Mouse (Mus musculus): ENCODE results near the gene Pde11a. TPM values are rescaled to one million over a fixed set of nuclear protein-coding genes. Genes with fewer than 3 reads are reported as not detected.

Pde11a gene
- polyA plus RNA-seq, 1 experiment from 2014 or later, result 0.59 TPM

- peaks cover 30% of the 10 kb centered on the region for H3K4me1 ChIP-seq
- no peaks in the 10 kb centered on the region for H3K9me3 ChIP-seq
- WGBS, result 31% methylated on average over 4 of the region's 4 CpGs
- no peaks in the 10 kb centered on the region for H3K36me3 ChIP-seq
- ATAC-seq (replicated peaks), result peak; percentile 42
- H3K4me2 ChIP-seq (replicated peaks), result no peak overlapping the region
- H3K4me3 ChIP-seq, result no peak overlapping the region
- H3K27me3 ChIP-seq, result no peaks in the 10 kb centered on the region
- H3K9ac ChIP-seq (replicated peaks), result no peak overlapping the region
- peak overlapping the region; percentile 31 for H3K27ac ChIP-seq (replicated peaks)
Observed at GRCm38 (mm10) chr2:76286288-76286740, 52.3 kb downstream of the Pde11a start.

DNA sequence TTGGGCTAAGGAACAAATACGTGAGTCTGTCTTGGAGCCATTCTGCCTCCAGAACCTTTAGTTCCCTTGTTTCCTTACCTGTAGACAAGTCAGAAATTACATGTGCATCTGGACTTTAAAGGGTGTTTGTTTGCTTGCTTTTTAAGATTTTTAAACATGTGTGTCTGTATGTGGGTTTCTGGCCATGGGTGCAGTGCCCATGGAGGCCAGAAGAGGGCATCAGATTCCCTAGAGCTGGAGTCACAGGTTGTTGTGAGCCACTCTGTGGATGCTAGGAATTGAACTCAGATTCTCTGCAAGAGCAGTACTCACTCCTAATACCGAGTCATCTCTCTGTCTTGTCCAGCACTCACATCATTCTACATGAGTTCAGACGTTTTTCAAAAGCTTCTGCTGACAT is 53.4 kb downstream of the Pde11a start:
- Histone ChIP-seq H3K9ac (replicated peaks) (no peak overlapping the region), H3K4me1 (peaks cover 30% of the 10 kb centered on the region), H3K4me3 (no peak overlapping the region), H3K27ac (replicated peaks) (no peak overlapping the region; the same call in 1 of the 2 replicates), H3K36me3 (no peaks in the 10 kb centered on the region), H3K9me3 (no peaks in the 10 kb centered on the region), H3K4me2 (replicated peaks) (no peak overlapping the region), H3K27me3 (no peaks in the 10 kb centered on the region)
- WGBS, result 79% methylated on average over 3 of the region's 3 CpGs
- ATAC-seq (replicated peaks), result no peak

- 49% methylated on average over 6 of the region's 6 CpGs for WGBS
- H3K4me1 ChIP-seq, result peaks cover 30% of the 10 kb centered on the region
- H3K36me3 ChIP-seq, result no peaks in the 10 kb centered on the region
- H3K9ac ChIP-seq (replicated peaks), result no peak overlapping the region
- H3K27me3 ChIP-seq, result no peaks in the 10 kb centered on the region
- ATAC-seq (replicated peaks), result peak; percentile 95
- H3K4me2 ChIP-seq (replicated peaks), result no peak overlapping the region
- no peaks in the 10 kb centered on the region for H3K9me3 ChIP-seq
- peak overlapping the region; percentile 85 for H3K27ac ChIP-seq (replicated peaks)
- no peak overlapping the region for H3K4me3 ChIP-seq
Observed at GRCm38 (mm10) chr2:76283378-76284132, 55.0 kb downstream of the Pde11a start.

GRCm38 (mm10) chr2:76269494-76269893 is 69.1 kb downstream of the Pde11a start:
- H3K27me3 ChIP-seq, result no peaks in the 10 kb centered on the region
- H3K9me3 ChIP-seq, result no peaks in the 10 kb centered on the region
- ATAC-seq (replicated peaks), result no peak
- H3K4me3 ChIP-seq, result no peak overlapping the region
- H3K36me3 ChIP-seq, result no peaks in the 10 kb centered on the region
- no peak overlapping the region for H3K27ac ChIP-seq (replicated peaks)
- H3K4me1 ChIP-seq, result no peaks in the 10 kb centered on the region
- WGBS, result 90% methylated on average over 1 of the region's 1 CpGs
- no peak overlapping the region for H3K4me2 ChIP-seq (replicated peaks)
- no peak overlapping the region for H3K9ac ChIP-seq (replicated peaks)

GRCm38 (mm10) chr2:76267335-76267734 is 71.2 kb downstream of the Pde11a start:
- H3K4me1 ChIP-seq, result no peaks in the 10 kb centered on the region
- H3K9ac ChIP-seq (replicated peaks), result no peak overlapping the region
- no peaks in the 10 kb centered on the region for H3K27me3 ChIP-seq
- WGBS, result 85% methylated on average over 6 of the region's 6 CpGs
- H3K27ac ChIP-seq (replicated peaks), result no peak overlapping the region
- H3K4me2 ChIP-seq (replicated peaks), result no peak overlapping the region
- ATAC-seq (replicated peaks), result no peak
- no peaks in the 10 kb centered on the region for H3K9me3 ChIP-seq
- no peak overlapping the region for H3K4me3 ChIP-seq
- H3K36me3 ChIP-seq, result no peaks in the 10 kb centered on the region

- 70% methylated on average over 10 of the region's 10 CpGs for WGBS
- no peaks in the 10 kb centered on the region for H3K4me1 ChIP-seq
- no peaks in the 10 kb centered on the region for H3K9me3 ChIP-seq
- no peak overlapping the region for H3K4me2 ChIP-seq (replicated peaks)
- H3K4me3 ChIP-seq, result no peak overlapping the region
- no peaks in the 10 kb centered on the region for H3K36me3 ChIP-seq
- ATAC-seq (replicated peaks), result no peak
- no peaks in the 10 kb centered on the region for H3K27me3 ChIP-seq
- H3K9ac ChIP-seq (replicated peaks), result no peak overlapping the region
- H3K27ac ChIP-seq (replicated peaks), result no peak overlapping the region
Observed at GRCm38 (mm10) chr2:76266622-76267021, 72.0 kb downstream of the Pde11a start.

- Histone ChIP-seq H3K4me2 (replicated peaks) (no peak overlapping the region), H3K4me3 (no peak overlapping the region), H3K36me3 (no peaks in the 10 kb centered on the region), H3K27ac (replicated peaks) (no peak overlapping the region), H3K4me1 (no peaks in the 10 kb centered on the region), H3K27me3 (no peaks in the 10 kb centered on the region), H3K9me3 (no peaks in the 10 kb centered on the region), H3K9ac (replicated peaks) (no peak overlapping the region)
- no peak for ATAC-seq (replicated peaks)
- WGBS, result 82% methylated on average over 10 of the region's 10 CpGs
Observed at GRCm38 (mm10) chr2:76264258-76264657, 74.3 kb downstream of the Pde11a start.

DNA sequence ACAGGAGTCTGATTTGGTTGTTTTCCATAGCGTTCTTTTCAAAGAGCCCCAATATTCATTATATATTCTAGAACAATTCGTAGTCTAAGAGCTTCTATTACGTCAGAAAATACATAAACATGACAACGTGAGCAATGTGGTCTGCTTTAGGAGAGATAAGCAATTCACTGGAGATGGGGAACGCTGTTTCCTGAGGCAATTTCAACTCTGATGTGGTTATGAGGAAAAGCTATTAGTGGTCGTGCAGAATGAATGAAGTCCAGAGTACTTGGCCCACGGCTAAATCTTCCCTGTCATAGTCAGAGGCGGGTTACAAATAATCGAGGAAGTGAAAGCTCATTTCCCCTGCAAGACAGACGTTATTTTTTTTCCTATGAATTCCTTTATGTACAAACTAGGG is 75.9 kb downstream of the Pde11a start:
- H3K4me2 ChIP-seq (replicated peaks), result no peak overlapping the region
- H3K4me3 ChIP-seq, result no peak overlapping the region
- no peak for ATAC-seq (replicated peaks)
- no peak overlapping the region for H3K9ac ChIP-seq (replicated peaks)
- no peak overlapping the region for H3K27ac ChIP-seq (replicated peaks)
- no peaks in the 10 kb centered on the region for H3K9me3 ChIP-seq
- no peaks in the 10 kb centered on the region for H3K4me1 ChIP-seq
- no peaks in the 10 kb centered on the region for H3K36me3 ChIP-seq
- WGBS, result 87% methylated on average over 10 of the region's 10 CpGs
- H3K27me3 ChIP-seq, result no peaks in the 10 kb centered on the region

GRCm38 (mm10) chr2:76254833-76255232 is 83.7 kb downstream of the Pde11a start:
- Histone ChIP-seq H3K4me3 (no peak overlapping the region), H3K9ac (replicated peaks) (no peak overlapping the region), H3K27ac (replicated peaks) (no peak overlapping the region), H3K9me3 (no peaks in the 10 kb centered on the region), H3K4me1 (no peaks in the 10 kb centered on the region), H3K36me3 (no peaks in the 10 kb centered on the region), H3K27me3 (no peaks in the 10 kb centered on the region), H3K4me2 (replicated peaks) (no peak overlapping the region)
- ATAC-seq (replicated peaks), result 0 out of 2 replicates have a peak, but pooled peaks have one; percentile 32
- whole genome bisulfite sequencing, result 35% methylated on average over 6 of the region's 6 CpGs

GRCm38 (mm10) chr2:76251379-76251778 is 87.2 kb downstream of the Pde11a start:
- ATAC-seq (replicated peaks), result no peak
- WGBS, result 94% methylated on average over 10 of the region's 10 CpGs
- H3K4me1 ChIP-seq, result no peaks in the 10 kb centered on the region
- H3K4me2 ChIP-seq (replicated peaks), result no peak overlapping the region
- no peak overlapping the region for H3K4me3 ChIP-seq
- no peaks in the 10 kb centered on the region for H3K9me3 ChIP-seq
- H3K9ac ChIP-seq (replicated peaks), result no peak overlapping the region
- no peaks in the 10 kb centered on the region for H3K36me3 ChIP-seq
- H3K27ac ChIP-seq (replicated peaks), result no peak overlapping the region
- H3K27me3 ChIP-seq, result no peaks in the 10 kb centered on the region

- H3K4me1 ChIP-seq, result no peaks in the 10 kb centered on the region
- H3K9me3 ChIP-seq, result no peaks in the 10 kb centered on the region
- H3K4me2 ChIP-seq (replicated peaks), result no peak overlapping the region
- H3K36me3 ChIP-seq, result no peaks in the 10 kb centered on the region
- no peak overlapping the region for H3K4me3 ChIP-seq
- H3K9ac ChIP-seq (replicated peaks), result no peak overlapping the region
- no peak overlapping the region for H3K27ac ChIP-seq (replicated peaks)
- WGBS, result 85% methylated on average over 10 of the region's 10 CpGs
- no peak for ATAC-seq (replicated peaks)
- H3K27me3 ChIP-seq, result no peaks in the 10 kb centered on the region
Observed at GRCm38 (mm10) chr2:76248242-76248641, 90.3 kb downstream of the Pde11a start.

DNA sequence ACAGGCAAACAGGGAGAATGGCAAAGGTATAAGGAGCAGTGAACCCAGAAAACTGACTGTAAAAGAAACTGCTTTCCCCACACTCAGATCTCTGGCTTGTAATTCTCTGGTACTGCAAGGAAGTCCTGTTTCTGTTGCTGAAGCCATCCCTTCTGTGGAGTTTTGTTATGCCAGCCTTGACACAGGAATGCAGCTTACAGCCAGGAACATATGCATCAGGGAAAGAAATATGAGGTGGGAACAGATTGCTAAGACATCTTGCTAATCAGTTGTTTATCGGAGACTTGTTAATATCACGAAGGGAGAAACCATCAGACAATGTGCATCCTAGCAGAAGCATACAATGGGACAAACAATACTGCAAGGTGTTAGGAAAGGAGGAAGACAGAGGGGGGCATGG is 99.4 kb downstream of the Pde11a start:
- Histone ChIP-seq H3K27ac (replicated peaks) (peak overlapping the region; percentile 39; the same call in 1 of the 2 replicates), H3K9me3 (no peaks in the 10 kb centered on the region), H3K4me2 (replicated peaks) (no peak overlapping the region), H3K9ac (replicated peaks) (no peak overlapping the region), H3K36me3 (no peaks in the 10 kb centered on the region), H3K4me1 (0 out of 2 replicates have a peak, but pooled peaks cover 4% of the 10 kb centered on the region), H3K4me3 (no peak overlapping the region), H3K27me3 (no peaks in the 10 kb centered on the region)
- 60% methylated on average over 2 of the region's 2 CpGs for WGBS
- ATAC-seq (replicated peaks), result no peak

DNA sequence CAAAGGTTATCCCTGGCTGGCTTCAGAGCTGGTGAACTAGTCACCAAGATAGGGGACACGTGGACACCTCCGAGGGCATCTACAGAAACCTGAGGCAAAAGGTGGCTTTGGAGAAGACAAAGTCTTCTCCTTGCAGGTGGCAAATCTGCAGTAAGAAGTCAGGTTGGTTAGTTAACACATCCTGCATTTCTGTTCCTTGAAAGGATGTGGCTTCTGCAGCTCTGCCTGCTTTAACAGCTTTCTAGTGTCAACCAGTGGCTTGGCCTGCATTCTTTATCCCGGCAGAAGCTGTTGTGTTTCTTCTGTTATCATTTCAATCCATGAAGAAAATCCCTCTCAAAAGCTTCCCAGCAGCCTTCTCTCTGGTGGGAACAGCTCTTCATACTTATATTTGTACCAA is 100.1 kb downstream of the Pde11a start:
- Histone ChIP-seq H3K4me1 (0 out of 2 replicates have a peak, but pooled peaks cover 4% of the 10 kb centered on the region), H3K4me3 (no peak overlapping the region), H3K27ac (replicated peaks) (peak overlapping the region; percentile 39; the same call in 1 of the 2 replicates), H3K4me2 (replicated peaks) (no peak overlapping the region), H3K27me3 (no peaks in the 10 kb centered on the region), H3K9me3 (no peaks in the 10 kb centered on the region), H3K9ac (replicated peaks) (no peak overlapping the region), H3K36me3 (no peaks in the 10 kb centered on the region)
- 91% methylated on average over 3 of the region's 3 CpGs for WGBS
- no peak for ATAC-seq (replicated peaks)
